ENCODE assay signal across 27 mouse cellular contexts in genomic region chr11:26598876-26599275, GRCm38 (mm10). TPM values are rescaled to one million over a fixed set of nuclear protein-coding genes. Genes with fewer than 3 reads are reported as not detected.
A peak's percentile ranks its signal among the peaks of the same experiment; 100 is the strongest.
DNase-seq lines count a peak whose midpoint lies in the region; ATAC-seq and TF ChIP-seq lines count a peak whose summit lies in the region.
"Had no signal": no experiment of that assay in that cellular context is flagged by ENCODE, and none has a peak within 500 bp of the region (broad histone marks: within the 10 kb centered on the region; RNA-seq: fewer than 3 reads in every experiment).

No protein-coding gene starts in this region.

- no peak overlapping the region for H3K4me3 ChIP-seq in MEL (ENCODE audit: control insufficient read depth in 1 of 2, insufficient read depth in 1 of 2, low read depth in 2 of 2, low read length in 2 of 2)
- no peak overlapping the region for H3K4me3 ChIP-seq in liver, embryonic 13.5 days (replicated peaks)
- no peak overlapping the region for H3K4me3 ChIP-seq in liver, postnatal 0 days (ENCODE audit: low read depth, low read length)
- H3K4me3 ChIP-seq in left cerebral cortex, adult 2 months: no peak overlapping the region
- H3K4me3 ChIP-seq: embryonic facial prominence, embryonic 10.5 days; erythroblast, embryonic 14.5 days; forebrain, embryonic 15.5 days; heart, adult 2 months; heart, embryonic 15.5 days; hindbrain, embryonic 13.5 days had no signal

- no peak for TF ChIP-seq RAD21 in MEL (IDR thresholded peaks at IDR 0.05; ENCODE audit: low read depth, low read length)

- no peak for TF ChIP-seq POLR2A in MEL (IDR thresholded peaks at IDR 0.05; ENCODE audit: control insufficient read depth in 1 of 2, insufficient read depth in 1 of 2, low read depth in 1 of 2, low read length in 2 of 2, poor library complexity in 1 of 2)

- H3K9ac ChIP-seq in MEL (ENCODE audit: control insufficient read depth, low read depth, low read length, poor library complexity, severe bottlenecking): no peak overlapping the region
- H3K9ac ChIP-seq in liver, embryonic 13.5 days: no peak overlapping the region
- no peak overlapping the region for H3K9ac ChIP-seq in liver, postnatal 0 days (replicated peaks)
- H3K9ac ChIP-seq: forebrain, embryonic 15.5 days; heart, embryonic 15.5 days; hindbrain, embryonic 13.5 days had no signal

- no peaks in the 10 kb centered on the region for H3K79me2 ChIP-seq in MEL (ENCODE audit: control insufficient read depth, insufficient read depth, low read length, poor library complexity)

- no peak for TF ChIP-seq EP300 in MEL (IDR thresholded peaks at IDR 0.05; ENCODE audit: low read depth in 1 of 2, low read length in 2 of 2)
- no peak for TF ChIP-seq EP300 in liver, postnatal 0 days (IDR thresholded peaks at IDR 0.05; ENCODE audit: low read depth)

- no peaks in the 10 kb centered on the region for H3K27me3 ChIP-seq in MEL (ENCODE audit: control insufficient read depth in 1 of 2, insufficient read depth in 2 of 2, low read length in 2 of 2)
- H3K27me3 ChIP-seq in liver, embryonic 13.5 days: no peaks in the 10 kb centered on the region
- H3K27me3 ChIP-seq in liver, postnatal 0 days (ENCODE audit: insufficient read depth, low read length): no peaks in the 10 kb centered on the region
- H3K27me3 ChIP-seq: forebrain, embryonic 15.5 days; heart, embryonic 15.5 days; hindbrain, embryonic 13.5 days had no signal

- WGBS in liver, embryonic 13.5 days (ENCODE audit: insufficient replicate concordance): 19% methylated on average over 1 of the region's 1 CpGs
- 47% methylated on average over 1 of the region's 1 CpGs for WGBS in liver, postnatal 0 days (ENCODE audit: insufficient replicate concordance)

- H3K4me1 ChIP-seq in MEL (ENCODE audit: control insufficient read depth in 1 of 2, insufficient read depth in 2 of 2, low read length in 2 of 2): peaks cover 37 to 38% of the 10 kb centered on the region in 2 experiments
- H3K4me1 ChIP-seq in liver, embryonic 13.5 days (replicated peaks): peaks cover 56% of the 10 kb centered on the region
- H3K4me1 ChIP-seq in liver, postnatal 0 days (ENCODE audit: insufficient read depth): peaks cover 6% of the 10 kb centered on the region
- H3K4me1 ChIP-seq: hindbrain, embryonic 13.5 days had no signal

- H3K4me2 ChIP-seq in liver, embryonic 13.5 days: peak overlapping the region; percentile 2; the same call in 1 of the 2 replicates
- no peak overlapping the region for H3K4me2 ChIP-seq in liver, postnatal 0 days (ENCODE audit: low read depth, low read length)
- H3K4me2 ChIP-seq: forebrain, embryonic 15.5 days; heart, embryonic 11.5 days; heart, embryonic 15.5 days; hindbrain, embryonic 13.5 days had no signal

- H3K9me3 ChIP-seq in MEL (replicated peaks; ENCODE audit: insufficient read depth, low read length): no peaks in the 10 kb centered on the region
- no peaks in the 10 kb centered on the region for H3K9me3 ChIP-seq in liver, embryonic 13.5 days (replicated peaks)
- H3K9me3 ChIP-seq in liver, postnatal 0 days (ENCODE audit: low read length): no peaks in the 10 kb centered on the region
- H3K9me3 ChIP-seq: embryonic facial prominence, embryonic 10.5 days; forebrain, embryonic 15.5 days; heart, embryonic 15.5 days; hindbrain, embryonic 13.5 days had no signal

- ATAC-seq in liver, embryonic 13.5 days (ENCODE audit: low read depth): peak; percentile 89
- ATAC-seq in liver, postnatal 0 days: peak; percentile 56
- ATAC-seq: forebrain, embryonic 15.5 days; hindbrain, postnatal 0 days had no signal

- no peak overlapping the region for H3K27ac ChIP-seq in MEL (ENCODE audit: control insufficient read depth, low read depth, low read length)
- peak overlapping the region; percentile 51 for H3K27ac ChIP-seq in liver, embryonic 13.5 days
- no peak overlapping the region for H3K27ac ChIP-seq in liver, postnatal 0 days (ENCODE audit: low read depth)
- H3K27ac ChIP-seq in left cerebral cortex, adult 2 months: no peak overlapping the region
- H3K27ac ChIP-seq: embryonic facial prominence, embryonic 10.5 days; forebrain, embryonic 15.5 days; heart, adult 2 months; heart, embryonic 15.5 days; hindbrain, embryonic 13.5 days; hindbrain, postnatal 0 days had no signal

- DNase-seq in MEL (ENCODE audit: low read depth, low spot score): no peak
- peak; percentile 54 for DNase-seq in c-Kit-positive CD71-positive TER-119-positive erythroid progenitor cells, embryonic 14.5 days (ENCODE audit: low spot score)
- peak; percentile 6 for DNase-seq in liver, embryonic 13.5 days
- DNase-seq in liver, postnatal 0 days: no peak
- no peak for DNase-seq in left cerebral cortex, adult 2 months (ENCODE audit: extremely low spot score in 1 of 2, low spot score in 2 of 2)
- DNase-seq in urinary bladder, postnatal 14 days (ENCODE audit: low spot score): no peak
- DNase-seq in cerebellum, postnatal 10 days: no peak
- DNase-seq: adrenal gland, adult 8-10 months; adrenal gland, postnatal 36 days; cerebellum, adult 18-20 months; cerebellum, adult 9-11 months; gastrocnemius, postnatal 14 days; heart, adult 2 months; heart, postnatal 14 days had no signal

- no peak for TF ChIP-seq CTCF in MEL (IDR thresholded peaks at IDR 0.05 in 2 of 3, conservative IDR thresholded peaks at IDR 0.05 in 1 of 3; ENCODE audit: control insufficient read depth in 1 of 3, insufficient read depth in 1 of 3, low read depth in 2 of 3, low read length in 3 of 3, poor library complexity in 1 of 3, severe bottlenecking in 1 of 3)
- no peak for TF ChIP-seq CTCF in liver, postnatal 0 days (IDR thresholded peaks at IDR 0.05; ENCODE audit: low read depth)
- TF ChIP-seq CTCF in left cerebral cortex, adult 2 months (IDR thresholded peaks at IDR 0.05): no peak

- H3K36me3 ChIP-seq in MEL (ENCODE audit: control insufficient read depth in 1 of 2, insufficient read depth in 2 of 2, low read length in 2 of 2): peaks cover 0 to 54% of the 10 kb centered on the region in 2 experiments; a peak in 2 of 4 replicates
- H3K36me3 ChIP-seq in liver, embryonic 13.5 days: no peaks in the 10 kb centered on the region
- no peaks in the 10 kb centered on the region for H3K36me3 ChIP-seq in liver, postnatal 0 days (replicated peaks; ENCODE audit: insufficient read depth, low read length)
- H3K36me3 ChIP-seq: embryonic facial prominence, embryonic 10.5 days; forebrain, embryonic 15.5 days; heart, embryonic 15.5 days; hindbrain, embryonic 13.5 days had no signal

- intact Hi-C loops in left cerebral cortex, adult 2 months (cut with DNase I): no loop called here

TF ChIP-seq in MEL, 35 proteins besides CTCF, POLR2A, EP300 and RAD21:
- TF ChIP-seq JUND (IDR thresholded peaks at IDR 0.05; ENCODE audit: low read depth, low read length) (no peak), GATA1 (IDR thresholded peaks at IDR 0.05; ENCODE audit: low read depth, low read length) (peak; percentile 67)

RNA-seq across cellular contexts. Expression of gene Vrk2, which starts 5.1 kb away (rescaled TPM):
- 19.6 and 21.2 TPM in 2 replicates for total RNA-seq in MEL (2012; rRNA removed)
- 10 to 100 TPM in 1 of 2 experiments, not detected in 1; 20.6 TPM for polyA plus RNA-seq in MEL (2012; ENCODE audit: insufficient read depth in 1 of 2, insufficient read length in 2 of 2, low read depth in 1 of 2, low replicate concordance in 2 of 2, missing spikeins in 1 of 2)
- polyA plus RNA-seq in liver, embryonic 13.5 days (2015; fragmentation: Nextera tagmentation; extraction: Ambion mirVana): 27.5 and 32.8 TPM in 2 replicates
- 13.1 and 13.6 TPM in 2 replicates for polyA plus RNA-seq in liver, postnatal 0 days (2015; fragmentation: Nextera tagmentation; extraction: Ambion mirVana)
- total RNA-seq in left cerebral cortex, adult 2 months (2021): 1 to 10 TPM; 2.3 to 5.0 TPM

RNA-seq across cellular contexts. Expression of gene Gm6899, which starts 5.8 kb away (rescaled TPM):
- not detected in 2 replicates for total RNA-seq in MEL (2012; rRNA removed)
- polyA plus RNA-seq in MEL (2012; ENCODE audit: insufficient read depth in 1 of 2, insufficient read length in 2 of 2, low read depth in 1 of 2, low replicate concordance in 2 of 2, missing spikeins in 1 of 2): not detected
- 0.28 and 0.38 TPM in 2 replicates for polyA plus RNA-seq in liver, embryonic 13.5 days (2015; fragmentation: Nextera tagmentation; extraction: Ambion mirVana)
- not detected in 2 replicates for polyA plus RNA-seq in liver, postnatal 0 days (2015; fragmentation: Nextera tagmentation; extraction: Ambion mirVana)
- total RNA-seq in left cerebral cortex, adult 2 months (2021): not detected
- total RNA-seq: adrenal gland, adult 8-10 months; adrenal gland, postnatal 36 days; gastrocnemius, postnatal 14 days; heart, adult 2 months; heart, postnatal 14 days; hematopoietic stem cell, adult 5-6 weeks; hindbrain, postnatal 0 days had no signal
- polyA plus RNA-seq: C2C12; embryonic facial prominence, embryonic 14.5 days; erythroblast, embryonic 14.5 days; forebrain, embryonic 11.5 days; forebrain, embryonic 15.5 days; frontal cortex, adult 2 months; gonadal fat pad, adult 2 months; heart, adult 2 months; heart, embryonic 11.5 days; heart, embryonic 15.5 days; hindbrain, embryonic 13.5 days; hindbrain, postnatal 0 days had no signal

Comparison
In these comparisons a context has a peak if more than half of its experiments do, and no peak if none do; other contexts are left out.
1. DNase-seq: peak in c-Kit-positive CD71-positive TER-119-positive erythroid progenitor cells, embryonic 14.5 days (single experiment) and liver, embryonic 13.5 days (single experiment); none in MEL (single experiment), liver, postnatal 0 days (single experiment), left cerebral cortex, adult 2 months (0 of 2), urinary bladder, postnatal 14 days (single experiment) and cerebellum, postnatal 10 days (0 of 2).